Mouse (Mus musculus): ENCODE measurements around the gene R3hdml. TPM values are rescaled to one million over a fixed set of nuclear protein-coding genes. Genes with fewer than 3 reads are reported as not detected.

Gene R3hdml
- total RNA-seq, 2 experiments from 2014 or later = not detected

DNA sequence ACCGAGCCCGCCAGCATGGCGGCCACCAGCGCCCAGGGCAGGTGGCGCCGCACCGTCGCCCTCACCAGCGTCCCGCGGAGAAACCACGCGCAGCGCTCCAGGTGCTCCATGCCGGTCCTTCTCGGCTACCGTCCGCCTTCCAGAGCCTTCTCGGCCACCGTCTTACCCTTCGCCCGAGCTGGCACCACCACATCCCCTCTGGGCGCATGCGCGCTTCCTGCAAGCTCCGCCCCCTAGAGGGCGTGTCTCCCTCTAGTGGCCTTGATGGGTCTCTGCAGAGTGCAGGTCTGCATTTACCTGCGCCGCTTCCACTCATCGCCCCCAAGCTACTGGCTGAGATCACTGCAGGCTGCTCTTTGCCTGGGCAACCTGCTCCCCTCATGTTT is 19.7 kb upstream of the R3hdml start, which contains the start of gene Fitm2:
Fitm2 (minus strand) TSS at position 164 of the 386 bp plus-strand sequence.
- peak; percentile 98 for DNase-seq

DNA sequence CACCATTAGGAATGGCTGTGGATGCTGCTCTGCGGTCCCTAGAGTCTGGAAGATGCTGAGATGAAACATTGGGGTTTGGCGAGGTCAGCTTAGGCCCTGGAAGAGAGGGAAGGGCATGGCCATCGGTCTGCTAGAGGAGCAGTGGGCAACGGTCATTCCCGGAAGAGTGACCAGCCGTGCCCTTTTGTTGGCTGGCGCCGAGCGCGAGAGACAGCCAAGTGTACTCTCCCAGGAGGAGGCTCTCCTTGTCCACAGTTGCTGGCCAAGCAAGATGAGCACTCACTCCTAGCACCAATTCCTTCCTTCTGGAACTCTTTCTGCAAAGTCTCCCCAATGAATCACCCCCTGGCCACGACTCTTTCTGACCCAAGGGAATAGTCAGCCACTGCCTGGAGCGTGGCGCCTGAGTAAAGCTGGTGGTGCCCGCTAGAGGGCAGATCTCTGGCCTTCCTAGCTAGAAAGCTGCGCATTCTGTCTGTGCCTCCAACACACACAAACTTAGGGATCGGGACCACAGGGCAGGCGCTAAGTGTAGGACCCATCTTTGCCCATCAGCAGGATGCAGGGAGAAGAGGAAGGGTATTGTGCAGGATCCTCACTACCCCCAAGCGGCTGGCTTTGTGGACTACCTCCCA is 11.8 kb upstream of the R3hdml start:
- DNase-seq = peak; percentile 60

DNA sequence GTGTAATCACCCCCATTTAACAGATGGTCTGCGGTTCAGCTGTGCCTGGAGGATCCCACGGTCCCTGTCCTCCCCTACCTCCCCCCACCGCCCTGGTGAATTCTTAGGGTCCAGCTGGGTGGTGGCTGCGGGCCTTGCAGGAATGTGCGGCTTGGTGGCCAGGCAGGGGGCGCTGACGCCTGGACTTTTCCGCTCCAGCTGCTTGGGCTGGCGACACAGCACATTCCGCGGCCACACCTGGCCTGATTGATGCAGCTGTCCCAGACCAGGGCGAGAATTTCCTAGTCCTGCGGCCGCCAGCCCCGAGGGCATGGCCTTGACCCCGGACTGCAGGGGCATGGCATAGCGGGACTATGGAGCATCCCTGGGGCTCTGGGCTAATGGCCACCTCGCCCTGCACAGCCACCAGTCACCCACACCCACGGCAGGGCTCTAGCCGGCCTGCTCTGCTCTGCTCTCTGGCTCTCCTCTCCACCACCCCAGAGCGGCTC is 10.5 kb upstream of the R3hdml start:
- no peak for DNase-seq

DNA sequence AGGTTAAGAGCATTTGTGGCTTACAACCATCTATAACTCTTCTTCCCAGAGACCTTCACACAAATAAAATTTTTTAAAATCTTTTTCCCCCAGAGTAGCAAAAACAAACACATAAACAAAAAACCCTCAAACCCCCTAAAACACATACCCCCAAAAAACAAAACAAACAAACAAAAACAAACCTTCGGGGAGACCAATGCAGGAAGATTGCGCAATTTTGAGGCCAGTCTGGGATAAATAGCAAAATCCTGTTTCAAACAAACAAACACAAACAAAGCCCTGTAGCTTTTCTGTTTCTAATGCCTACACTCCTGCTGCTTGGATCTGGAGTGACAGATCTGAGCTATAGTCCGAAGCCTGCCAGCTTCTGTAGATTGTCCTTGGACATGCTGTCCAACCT is 4.8 kb upstream of the R3hdml start:
- DNase-seq = no peak

DNA sequence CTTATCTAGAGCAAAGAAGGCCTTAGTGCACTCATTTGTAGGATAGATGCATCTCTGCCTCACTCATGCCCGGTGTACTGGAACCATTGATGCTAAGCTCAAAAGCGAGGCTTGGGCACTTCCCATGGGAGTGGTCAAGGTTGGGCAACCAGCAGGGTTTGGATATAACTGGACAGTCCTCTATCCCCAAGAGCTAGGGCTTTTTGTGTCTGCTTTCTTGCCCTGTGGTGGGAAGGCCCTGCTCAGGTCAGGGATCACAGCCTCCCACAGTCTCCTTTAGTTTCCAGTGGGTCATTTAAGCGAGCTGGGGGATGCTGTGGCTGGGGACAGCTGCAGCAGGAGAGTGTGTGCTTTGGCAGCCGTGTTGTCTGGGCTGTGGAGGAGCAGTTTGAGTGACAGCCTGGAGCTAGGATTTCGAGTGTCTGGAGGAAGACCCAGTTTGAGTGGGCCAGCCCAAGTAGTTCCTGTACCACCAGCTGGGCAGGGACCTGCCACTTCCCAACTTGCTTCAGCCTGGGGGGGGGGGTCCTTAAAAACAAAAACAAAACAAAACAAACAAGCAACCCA is 2.3 kb upstream of the R3hdml start:
- no peak for DNase-seq

DNA sequence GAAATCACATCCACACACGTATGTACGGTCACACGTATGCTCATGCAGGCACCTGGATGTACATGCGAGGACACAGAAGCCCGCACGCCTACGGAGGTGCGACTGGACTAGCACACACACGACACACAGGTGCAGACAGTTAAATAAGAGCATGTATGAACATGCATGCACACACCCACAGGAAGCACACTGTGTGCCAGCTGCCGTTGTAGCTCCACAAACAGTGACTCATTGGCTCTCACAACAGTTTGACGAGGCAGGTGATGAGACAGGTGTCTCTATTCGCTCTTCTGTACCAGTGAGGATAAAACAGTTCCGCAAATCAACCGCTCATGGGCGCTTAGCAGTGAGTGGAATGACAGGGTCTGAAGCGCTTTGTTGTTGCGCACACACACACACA is 1.5 kb upstream of the R3hdml start:
- no peak for DNase-seq

DNA sequence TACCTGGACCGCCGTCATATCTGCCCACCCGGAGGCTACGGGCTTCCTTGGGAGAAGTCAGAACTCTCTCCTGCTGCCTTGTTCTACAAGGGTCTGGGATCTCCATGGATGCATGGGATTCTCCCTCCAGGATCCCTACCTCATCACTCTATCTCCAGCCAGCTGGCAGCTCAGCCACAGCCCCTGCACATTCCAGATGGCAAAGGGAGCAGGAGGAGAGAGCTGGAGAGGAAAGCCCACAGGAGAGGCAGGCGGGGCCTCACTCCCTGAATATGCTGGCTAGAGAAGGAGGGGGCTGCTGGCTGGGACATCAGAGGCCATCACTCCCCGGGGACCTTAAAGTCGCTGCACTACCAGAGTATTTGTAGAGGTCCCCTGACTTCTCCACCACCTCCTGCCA is 767 bp upstream of the R3hdml start:
- no peak for DNase-seq

DNA sequence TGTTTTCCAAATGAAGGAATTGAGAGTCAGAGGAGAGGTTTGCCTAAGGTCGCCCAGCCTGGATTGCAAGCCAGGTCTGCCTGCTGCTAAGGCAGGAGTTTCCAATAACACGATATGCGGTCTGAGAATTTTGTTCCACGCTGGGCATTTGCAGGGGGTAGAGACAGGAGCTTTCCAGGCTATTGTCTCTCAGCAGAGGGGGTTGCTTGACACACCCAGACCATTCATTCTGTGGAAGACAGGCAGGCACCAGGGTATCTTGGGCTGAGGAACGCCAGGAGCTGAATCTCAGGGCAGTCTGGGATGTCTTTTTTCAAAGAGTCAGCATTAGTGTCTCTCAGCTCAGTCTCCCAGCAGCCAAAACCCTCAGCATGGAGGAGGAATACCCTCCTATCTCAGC is 913 bp downstream of the R3hdml start:
- no peak for DNase-seq

DNA sequence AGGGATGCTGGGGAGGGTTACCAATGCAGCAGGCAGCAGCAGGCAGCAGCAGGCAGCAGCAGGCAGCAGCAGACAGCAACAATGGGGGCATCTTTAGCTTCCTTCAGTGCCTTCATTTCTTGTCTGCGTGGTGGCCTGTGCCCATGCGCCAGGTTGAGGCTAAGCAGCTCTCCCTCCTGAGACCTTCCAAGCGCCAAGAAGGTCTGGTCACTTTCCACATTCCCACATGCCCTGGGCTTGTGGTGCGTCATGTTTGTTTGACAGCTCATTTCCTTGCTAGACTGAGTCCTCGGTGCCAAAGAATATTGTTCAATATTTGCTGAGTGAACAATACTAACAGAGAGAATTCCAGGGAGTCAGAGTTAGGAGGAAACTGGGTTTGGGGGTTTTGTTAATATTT is 1.9 kb downstream of the R3hdml start:
- peak; percentile 63 for DNase-seq

DNA sequence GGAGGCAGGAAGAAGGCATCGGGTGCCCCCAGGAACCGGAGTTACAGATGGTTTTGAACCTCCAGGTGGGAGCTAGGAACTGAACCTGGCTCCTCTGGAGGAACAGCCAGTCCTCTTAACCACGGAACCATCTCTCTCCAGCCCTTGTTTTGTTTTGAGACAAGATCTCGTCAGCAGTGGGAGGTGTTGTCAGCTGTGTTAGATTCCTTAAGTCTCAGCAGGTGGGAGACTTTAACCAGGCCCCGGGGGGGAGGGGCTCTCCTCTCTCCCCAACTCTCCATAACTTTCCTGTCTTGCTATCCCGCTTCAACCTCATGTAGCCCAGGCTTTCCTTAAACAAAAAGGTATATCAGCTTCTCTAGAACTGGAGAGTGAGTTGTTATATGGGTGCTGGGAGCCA is 2.3 kb downstream of the R3hdml start:
- DNase-seq = no peak

DNA sequence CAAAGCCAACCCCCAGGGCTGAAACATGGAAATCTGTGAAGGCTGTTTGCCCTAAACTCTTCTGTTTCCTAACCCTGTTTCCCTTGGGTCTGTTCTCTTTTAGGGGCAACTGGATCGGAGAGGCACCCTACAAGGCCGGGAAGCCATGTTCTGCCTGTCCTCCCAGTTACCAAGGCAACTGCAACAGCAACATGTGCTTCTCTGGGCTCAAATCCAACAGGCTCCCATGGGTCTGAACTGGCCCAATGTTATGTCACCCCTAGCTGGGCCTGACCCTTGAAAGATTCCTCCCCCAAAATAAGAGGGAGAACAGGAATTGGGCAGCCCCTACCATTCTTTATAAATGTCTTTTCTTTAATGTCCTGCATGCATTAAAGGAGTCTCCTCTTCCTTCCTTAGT is 10.1 kb downstream of the R3hdml start:
- DNase-seq = peak; percentile 42

DNA sequence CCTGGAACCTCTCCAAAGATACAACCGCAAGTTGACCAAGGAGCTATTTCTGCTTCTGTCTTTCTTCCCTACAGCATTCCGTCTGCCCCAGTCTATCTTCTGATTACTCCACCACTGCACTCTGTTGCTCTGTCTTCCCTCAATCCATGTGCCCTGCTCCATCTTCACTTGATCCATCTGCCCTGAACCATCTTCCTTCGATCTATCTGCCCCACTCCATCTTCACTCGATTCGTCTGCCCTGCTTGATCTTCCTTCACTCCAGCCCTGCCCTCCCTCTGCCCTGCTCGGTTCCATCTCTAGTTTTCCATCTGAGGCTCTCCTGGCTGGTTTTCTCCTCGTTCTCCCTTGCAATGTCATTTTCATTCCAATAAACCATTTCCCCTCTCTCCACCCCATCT is 11.1 kb downstream of the R3hdml start:
- DNase-seq = no peak

DNA sequence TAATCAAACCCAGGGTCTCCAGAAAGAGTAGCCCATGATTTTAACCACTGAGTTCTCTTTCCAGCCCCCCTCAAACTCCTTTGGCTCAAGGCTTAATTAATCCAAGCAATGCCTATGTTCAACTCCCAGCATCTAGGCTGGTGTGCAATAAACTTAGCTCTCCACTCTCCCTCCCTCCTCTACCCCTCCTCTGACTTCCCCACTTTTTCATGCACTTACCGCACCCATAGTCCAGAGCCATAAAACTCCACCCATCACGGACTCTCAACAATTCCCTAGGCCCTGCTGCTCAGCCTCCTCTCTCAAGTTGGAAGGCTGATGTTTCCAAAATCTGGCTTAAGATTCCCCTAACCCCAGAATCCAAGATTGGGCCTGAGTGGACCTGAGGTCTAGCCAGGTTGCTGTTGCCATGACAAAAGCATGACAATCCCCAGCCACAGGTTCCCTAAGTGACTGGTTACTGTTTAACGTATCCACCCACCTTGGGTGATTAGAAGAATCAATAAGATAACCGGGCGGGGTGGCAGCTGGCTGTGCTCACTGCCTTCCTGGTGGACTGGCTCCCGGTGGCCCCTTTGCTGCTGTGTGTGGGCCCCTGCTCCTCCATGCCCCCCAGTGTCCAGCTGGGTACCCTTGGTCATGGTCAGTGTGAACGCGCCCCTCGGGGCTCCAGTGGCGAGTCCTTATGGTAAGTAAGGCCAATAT is 14.3 kb downstream of the R3hdml start, which contains the start of gene Hnf4a:
Hnf4a (plus strand) TSS at position 509 of the 705 bp plus-strand sequence.
- DNase-seq = no peak

DNA sequence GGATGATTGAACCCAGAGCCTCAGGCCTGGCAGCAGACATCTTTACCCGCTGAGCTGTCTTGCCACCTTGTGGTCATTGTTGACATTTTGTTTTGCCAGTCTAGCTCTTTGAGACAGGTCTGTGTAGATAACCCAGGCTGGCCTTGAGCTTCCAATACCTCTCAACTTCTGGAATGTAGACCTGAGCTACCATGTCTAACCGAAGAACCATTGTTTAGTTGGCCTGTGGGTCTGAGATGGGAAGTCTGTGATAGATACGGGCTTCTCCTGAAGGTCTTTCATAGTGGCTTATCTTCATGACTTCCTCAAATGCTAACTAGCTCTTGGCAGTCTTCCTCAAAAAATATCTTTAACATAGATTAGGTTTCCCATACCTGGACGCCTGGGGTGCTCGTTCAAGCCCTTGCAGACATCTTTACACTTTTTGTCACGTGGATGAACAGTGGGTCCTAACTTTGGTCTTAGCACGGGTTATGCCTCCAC is 33.7 kb downstream of the R3hdml start:
- no peak for DNase-seq

DNA sequence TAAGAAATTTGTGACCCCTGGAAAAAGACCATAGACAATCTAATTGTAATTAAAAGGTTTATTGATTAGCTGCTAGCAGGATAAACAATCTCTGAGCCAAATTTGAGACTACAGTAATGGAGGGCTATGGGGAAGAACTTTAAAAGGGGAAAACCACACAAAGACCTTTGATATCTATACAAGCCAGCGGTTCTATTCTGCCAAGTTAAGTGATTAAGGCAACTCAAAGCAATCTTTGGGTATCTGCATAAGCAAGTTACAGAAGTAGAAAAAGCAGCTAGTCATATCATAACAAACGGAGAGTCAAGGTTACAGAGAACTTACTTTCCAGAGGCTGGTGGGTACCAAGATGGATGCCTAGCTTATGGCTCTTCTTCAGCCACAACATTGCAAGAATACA is 35.4 kb downstream of the R3hdml start:
- DNase-seq = no peak

DNA sequence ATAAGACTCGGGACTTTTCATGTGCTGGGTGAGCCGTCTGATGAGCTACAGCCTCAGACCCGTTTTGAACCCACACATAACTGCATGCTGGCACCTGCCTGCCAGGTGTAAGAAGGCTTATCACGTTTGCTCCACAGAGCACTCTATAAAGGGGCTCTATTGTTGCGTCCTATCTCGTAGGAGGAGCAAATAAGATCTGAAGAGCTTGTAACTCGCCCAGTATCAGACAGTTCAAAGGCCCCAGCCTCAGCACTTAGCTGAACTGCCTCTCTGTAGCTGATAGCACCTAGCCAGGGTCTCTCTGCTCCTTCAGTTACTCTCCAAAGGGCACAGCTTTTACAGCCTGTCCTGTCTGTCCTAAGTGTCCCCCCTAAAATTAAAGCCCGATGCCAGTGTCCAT is 38.3 kb downstream of the R3hdml start:
- no peak for DNase-seq

DNA sequence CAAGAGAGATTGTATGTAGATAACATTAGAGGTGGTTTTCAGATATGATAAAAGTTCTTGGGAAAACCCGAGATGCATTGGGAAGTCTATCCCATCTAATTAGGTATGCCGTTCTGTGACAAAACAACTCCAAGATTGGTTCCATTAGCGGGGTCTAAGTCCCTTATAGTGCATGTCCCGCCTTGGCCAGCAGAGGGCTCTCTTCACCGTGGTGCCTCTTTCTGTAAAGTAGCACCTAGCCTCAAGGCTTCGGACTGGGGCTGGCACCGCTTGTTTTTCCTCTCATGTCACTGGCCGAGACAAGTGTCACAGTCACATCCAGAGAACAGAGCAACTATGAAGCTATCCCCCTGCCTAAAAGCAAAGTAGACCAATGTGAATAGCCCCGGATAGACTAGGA is 39.8 kb downstream of the R3hdml start:
- peak; percentile 90 for DNase-seq

DNA sequence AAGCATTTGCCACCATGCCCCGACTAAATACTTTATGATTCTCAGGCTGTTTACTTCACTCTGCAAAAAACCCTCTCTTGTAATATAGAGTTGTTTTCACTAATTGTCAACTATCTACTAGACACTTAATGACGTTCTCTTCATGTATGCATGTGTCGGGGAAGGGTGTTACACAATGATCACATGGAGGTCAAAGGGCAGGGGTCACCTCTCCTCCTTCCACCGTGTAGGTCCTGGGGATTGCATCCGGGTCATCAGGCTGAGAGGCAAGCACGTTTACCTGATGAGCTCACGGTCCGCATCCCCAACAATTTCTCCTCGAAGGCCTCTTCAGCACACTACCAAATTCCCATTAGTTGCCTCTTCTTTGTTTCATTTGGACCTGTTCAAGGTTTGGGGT is 41.1 kb downstream of the R3hdml start:
- DNase-seq = no peak

DNA sequence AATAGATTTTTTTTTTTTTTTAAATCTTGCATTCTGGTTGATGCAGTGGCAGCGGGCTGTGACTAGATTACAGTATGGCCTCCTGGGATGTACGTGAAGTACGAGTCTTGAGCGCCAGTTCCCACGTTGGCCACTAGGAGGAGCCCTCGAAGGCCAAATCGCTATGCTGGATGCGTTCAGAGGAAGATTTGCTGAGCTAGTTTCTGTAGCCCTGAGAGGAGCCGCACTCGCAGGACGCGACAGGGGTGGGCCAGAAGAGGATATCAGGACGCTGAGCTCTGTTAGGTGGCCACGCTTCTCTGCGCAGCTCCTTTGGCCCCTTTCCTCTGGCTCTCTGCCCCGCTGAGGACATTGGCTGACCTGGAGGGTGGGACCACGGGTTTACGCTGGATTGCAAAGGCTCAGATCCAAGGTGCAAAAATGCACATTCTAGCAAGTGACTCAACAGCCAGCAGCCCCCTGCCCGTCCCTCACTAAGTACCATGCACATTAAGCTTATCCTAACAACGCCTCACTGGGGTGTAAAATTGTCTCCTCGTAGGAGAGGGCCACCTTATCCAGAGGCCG is 42.9 kb downstream of the R3hdml start:
- DNase-seq = peak; percentile 92

DNA sequence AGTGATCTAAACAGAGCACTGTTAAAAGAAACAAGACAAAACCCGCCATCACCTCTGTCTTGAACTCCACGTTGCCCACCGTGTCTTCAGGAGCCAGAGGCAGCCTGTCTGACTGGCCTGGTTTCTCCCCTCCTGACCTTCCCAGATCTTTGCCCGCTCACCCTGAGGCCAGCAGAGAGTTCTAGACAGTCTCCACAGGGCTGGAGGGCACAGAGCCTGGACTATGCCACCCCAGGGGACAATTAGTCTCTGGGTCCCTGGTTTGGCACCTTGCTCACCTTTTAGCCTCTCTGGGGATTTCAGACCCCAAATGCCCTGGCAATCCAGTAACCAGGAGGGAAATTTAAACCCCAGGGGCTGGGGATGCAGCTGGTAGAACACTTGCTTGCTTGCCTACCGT is 45.3 kb downstream of the R3hdml start:
- no peak for DNase-seq

DNA sequence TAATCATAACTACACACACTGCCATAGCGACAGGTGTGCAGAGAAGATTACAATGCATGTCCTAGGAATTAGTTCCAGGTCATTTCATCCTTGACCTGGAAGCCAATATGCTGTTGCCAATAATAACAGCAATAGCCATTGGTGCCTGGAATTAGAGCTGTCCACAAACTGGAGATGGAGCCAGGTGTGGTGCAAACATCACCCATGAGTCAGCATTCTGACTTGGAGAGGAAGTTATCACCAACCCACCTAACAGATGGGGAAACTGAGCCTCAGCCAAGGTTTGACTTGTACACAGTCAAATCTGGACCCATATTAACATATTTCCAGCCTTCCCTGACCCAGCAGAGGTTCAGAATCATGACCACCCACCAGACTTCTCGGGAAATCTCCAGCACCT is 46.3 kb downstream of the R3hdml start:
- DNase-seq = no peak

DNA sequence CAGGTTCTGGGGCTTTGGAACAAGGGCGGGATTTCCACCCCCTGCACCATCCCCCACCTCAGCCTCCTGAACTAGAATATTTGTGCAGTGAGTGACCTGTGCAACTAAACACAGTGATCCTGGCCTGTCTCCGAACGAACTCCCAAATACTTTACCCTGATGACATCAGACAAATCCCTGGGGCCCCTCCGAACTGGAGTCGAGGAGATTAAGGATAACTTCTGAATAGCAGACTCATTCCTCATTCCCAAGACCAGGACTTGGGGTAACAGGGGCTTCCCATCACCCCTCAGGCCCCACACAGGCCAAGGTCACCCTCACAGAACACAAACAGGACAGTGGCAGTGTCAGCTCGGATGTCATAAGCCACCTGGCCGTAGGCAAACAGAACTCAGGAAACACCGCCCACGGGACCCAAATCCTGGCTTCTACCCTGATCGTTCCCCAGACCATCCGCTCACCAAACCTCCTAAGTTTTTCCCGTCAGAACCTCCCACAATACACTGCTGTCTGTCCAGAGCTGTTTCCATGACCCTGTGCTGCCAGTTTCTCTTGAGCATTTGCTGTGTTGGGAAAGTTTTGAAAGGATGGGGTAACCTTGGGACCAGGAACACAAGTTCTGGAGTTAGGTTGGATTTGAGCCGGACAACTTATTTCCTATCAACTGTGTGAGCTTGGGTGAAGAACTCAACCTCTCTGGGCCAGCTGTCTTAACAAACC is 47.4 kb downstream of the R3hdml start:
- no peak for DNase-seq

Measured in adrenal gland, postnatal 10 days (tissue).